Mouse (Mus musculus): Measurements from ENCODE around the gene Adgrd1.

The Adgrd1 gene

DNA sequence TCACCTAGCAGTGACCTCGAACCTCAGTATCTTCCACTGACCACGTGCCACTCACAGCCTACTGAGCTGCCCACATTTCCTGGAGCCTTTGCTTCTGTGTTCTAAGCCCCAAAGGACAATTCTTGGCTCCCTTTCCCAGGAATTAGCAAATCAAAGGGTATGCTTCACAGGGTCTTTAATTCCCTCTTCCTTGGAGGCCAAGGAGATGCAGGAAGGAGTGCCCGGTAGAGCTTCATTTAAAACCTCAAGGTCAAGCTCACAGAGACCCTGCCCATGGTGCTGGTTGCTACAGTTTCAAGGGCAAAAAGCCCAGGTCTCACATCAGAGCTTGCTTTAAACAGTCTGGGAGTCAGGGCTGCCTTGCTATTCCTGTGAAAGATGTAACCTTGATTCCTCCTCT is 145.7 kb downstream of the Adgrd1 start:
- ChIA-PET CTCF (interaction anchor here (0.6 to 1.5 kb wide), 15 partner anchors 8 to 334 kb away, joined by 3 to 13 read pairs (median 3); no protein-coding TSS in a partner anchor), POLR2A (interaction anchor here (0.5 to 4.3 kb wide), 46 partner anchors 8 to 344 kb away, joined by 3 to 78 read pairs (median 4); partner anchors contain the start of gene Ran (in 1 of the 4))

DNA sequence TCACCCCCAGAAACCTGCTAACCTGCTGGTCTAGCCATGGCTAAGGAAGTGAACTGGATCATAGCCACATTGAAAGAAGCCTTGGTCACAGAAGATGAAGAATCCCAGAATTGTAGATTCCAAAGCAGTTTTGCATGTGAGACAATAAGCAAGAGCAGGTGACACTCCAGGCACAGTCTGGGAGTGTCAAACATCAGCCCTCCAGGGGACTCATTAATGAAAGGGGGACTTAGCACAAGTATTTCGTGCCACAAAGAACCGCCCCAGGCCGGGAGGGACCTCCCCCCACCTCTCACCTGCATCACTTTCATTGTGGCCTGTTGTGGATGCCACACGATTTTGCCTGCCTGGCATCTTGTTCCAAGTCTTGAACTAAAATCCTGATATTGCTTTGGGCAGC is 146.6 kb downstream of the Adgrd1 start:
- POLR2A ChIA-PET, result interaction anchor here (0.5 to 4.3 kb wide), 24 partner anchors 8 to 120 kb away, joined by 3 to 78 read pairs (median 8); no protein-coding TSS in a partner anchor
- CTCF ChIA-PET, result interaction anchor here in 1 of 4 experiments (1.3 to 1.4 kb wide), 2 partner anchors 12 to 17 kb away, joined by 3 to 4 read pairs; no protein-coding TSS in a partner anchor

DNA sequence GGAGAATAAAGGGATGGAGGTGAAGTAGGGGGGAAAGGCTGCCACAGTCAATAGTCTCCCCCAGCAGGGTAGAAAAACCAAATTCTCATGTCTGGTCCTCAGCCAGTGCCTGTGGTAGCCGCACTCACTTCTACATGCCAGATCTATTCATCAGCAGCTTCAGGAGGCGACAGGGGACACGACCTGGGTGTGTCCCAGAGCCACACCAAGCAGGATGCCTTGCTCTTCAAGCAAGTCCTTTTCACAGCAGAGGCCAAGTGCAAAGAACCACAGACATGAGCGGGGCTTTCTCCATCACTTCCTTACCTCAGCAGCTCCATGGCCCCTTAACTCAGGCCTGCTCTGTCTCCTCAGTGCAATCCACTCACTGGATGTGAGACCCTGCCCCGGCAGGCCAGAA is 147.8 kb downstream of the Adgrd1 start:
- CTCF ChIA-PET, result interaction anchor here in 1 of 4 experiments (0.6 kb wide), 1 partner anchor 58 kb away, joined by 4 read pairs; no protein-coding TSS in a partner anchor
- POLR2A ChIA-PET, result interaction anchor here in 3 of 4 experiments (0.6 to 4.3 kb wide), 13 partner anchors 9 to 129 kb away, joined by 3 to 78 read pairs (median 5); no protein-coding TSS in a partner anchor

DNA sequence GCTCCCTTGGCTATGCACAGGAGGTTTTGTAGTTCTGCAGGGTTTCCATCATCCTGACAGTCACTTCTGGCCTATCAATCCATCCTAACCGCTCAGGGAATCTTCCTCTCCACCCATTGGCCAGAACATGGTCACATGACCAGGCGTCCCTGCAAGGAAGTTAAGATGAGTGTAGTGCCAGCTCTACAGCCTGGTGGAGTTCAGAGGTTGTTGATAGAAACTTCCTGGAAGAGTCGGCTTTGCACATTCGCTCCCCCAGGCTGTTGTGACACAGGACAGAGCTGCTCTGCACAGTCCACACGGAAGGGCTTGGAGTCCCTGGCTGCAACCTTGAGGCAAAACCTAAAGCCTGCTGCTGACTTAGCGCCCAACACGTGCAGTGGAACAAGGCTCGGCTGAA is 152.5 kb downstream of the Adgrd1 start:
- POLR2A ChIA-PET, result interaction anchor here in 2 of 4 experiments (0.9 to 4.5 kb wide), 7 partner anchors 8 to 31 kb away, joined by 3 to 39 read pairs (median 6); no protein-coding TSS in a partner anchor
- CTCF ChIA-PET, result interaction anchor here in 2 of 4 experiments (0.6 to 1.1 kb wide), 2 partner anchors 88 to 186 kb away, joined by 3 read pairs; no protein-coding TSS in a partner anchor

Measured in embryonic stem cell, embryonic (primary cell).